Mouse (Mus musculus) kidney, embryonic 15.5 days (tissue): ENCODE data around the gene Ehf. TPM values are rescaled to one million over a fixed set of nuclear protein-coding genes. Genes with fewer than 3 reads are reported as not detected.

Experiments
- ATAC-seq: fragments of 200-750 bp; cut with Nextera tagmentation; replicated peaks from 2 replicates; pipeline ENCODE4 v1.8.0; 2017; ENCODE audit warnings: moderate TSS enrichment; ENCODE audit not compliant: low FRiP score
- H3K27ac ChIP-seq: fragments of 300-500 bp; sonication (generic); 2 replicates; pipeline ENCODE4 v1.5.1; 2015; ENCODE audit warnings: mild to moderate bottlenecking, inconsistent platforms
- H3K27me3 ChIP-seq: fragments of 300-500 bp; sonication (generic); 2 replicates; pipeline ENCODE4 v1.6.1; 2015; ENCODE audit warnings: inconsistent platforms
- H3K36me3 ChIP-seq: fragments of 300-500 bp; sonication (generic); 2 replicates; pipeline ENCODE4 v1.6.1; 2015; ENCODE audit warnings: inconsistent platforms
- H3K4me1 ChIP-seq: fragments of 300-500 bp; sonication (generic); 2 replicates; pipeline ENCODE4 v1.6.1; 2015; ENCODE audit warnings: inconsistent platforms
- H3K4me2 ChIP-seq: fragments of 300-500 bp; sonication (generic); 2 replicates; pipeline ENCODE4 v1.6.1; 2015; ENCODE audit warnings: moderate library complexity, mild to moderate bottlenecking, inconsistent platforms
- H3K4me3 ChIP-seq: fragments of 300-500 bp; sonication (generic); replicated peaks from 2 replicates; pipeline ENCODE4 v1.5.1; 2015; ENCODE audit warnings: mild to moderate bottlenecking, inconsistent platforms
- H3K9ac ChIP-seq: fragments of 300-500 bp; sonication (generic); 2 replicates; pipeline ENCODE4 v1.6.1; 2015; ENCODE audit warnings: mild to moderate bottlenecking, inconsistent platforms
- H3K9me3 ChIP-seq: fragments of 300-500 bp; sonication (generic); replicated peaks from 2 replicates; pipeline ENCODE4 v1.6.1; 2016; ENCODE audit warnings: inconsistent platforms
- WGBS: fragments of 180-500 bp; shearing (Covaris S2); methylation state at CpG from one replicate; pipeline ENCODE4 v1.1.7; 2015; ENCODE audit warnings: mixed read lengths; 5-methylcytosine and 5-hydroxymethylcytosine counted together
- polyA plus RNA-seq: library from polyadenylated mRNA; unstranded; fragments of >200 nt; fragmentation: Nextera tagmentation; extraction: Ambion mirVana; gene quantifications from 2 replicates; pipeline ENCODE4 v1.2.1, GENCODE M21; 2015

Ehf gene
- polyA plus RNA-seq, 1 experiment from 2014 or later: 22.2 TPM

DNA sequence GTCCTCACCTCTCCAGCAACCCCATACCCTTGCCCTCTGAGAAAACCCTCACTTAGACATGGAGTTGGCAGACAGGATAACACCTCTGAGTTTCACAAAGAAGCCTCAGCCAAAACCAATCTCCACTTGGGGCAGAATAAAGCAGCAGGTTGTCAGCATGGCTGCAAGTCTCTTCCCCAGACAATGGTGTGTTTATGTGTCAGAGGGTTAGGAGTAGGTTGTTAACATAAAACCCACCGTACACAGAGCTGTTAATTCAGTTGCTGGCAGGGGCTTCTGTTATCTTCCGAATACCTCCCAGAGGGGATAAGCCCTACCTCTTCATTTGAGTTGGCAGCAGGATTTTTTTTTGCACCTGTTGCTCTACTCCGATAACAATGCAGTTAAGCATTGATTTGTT lies 9.9 kb downstream of the Ehf start:
- no peak overlapping the region for H3K4me2 ChIP-seq
- ATAC-seq: no peak
- 36% methylated on average over 3 of the region's 3 CpGs for WGBS
- H3K27me3 ChIP-seq: no peaks in the 10 kb centered on the region
- no peak overlapping the region for H3K4me3 ChIP-seq
- H3K9me3 ChIP-seq: no peaks in the 10 kb centered on the region
- H3K27ac ChIP-seq: peak overlapping the region; percentile 79
- no peak overlapping the region for H3K9ac ChIP-seq
- no peaks in the 10 kb centered on the region for H3K36me3 ChIP-seq
- peaks cover 22% of the 10 kb centered on the region for H3K4me1 ChIP-seq

DNA sequence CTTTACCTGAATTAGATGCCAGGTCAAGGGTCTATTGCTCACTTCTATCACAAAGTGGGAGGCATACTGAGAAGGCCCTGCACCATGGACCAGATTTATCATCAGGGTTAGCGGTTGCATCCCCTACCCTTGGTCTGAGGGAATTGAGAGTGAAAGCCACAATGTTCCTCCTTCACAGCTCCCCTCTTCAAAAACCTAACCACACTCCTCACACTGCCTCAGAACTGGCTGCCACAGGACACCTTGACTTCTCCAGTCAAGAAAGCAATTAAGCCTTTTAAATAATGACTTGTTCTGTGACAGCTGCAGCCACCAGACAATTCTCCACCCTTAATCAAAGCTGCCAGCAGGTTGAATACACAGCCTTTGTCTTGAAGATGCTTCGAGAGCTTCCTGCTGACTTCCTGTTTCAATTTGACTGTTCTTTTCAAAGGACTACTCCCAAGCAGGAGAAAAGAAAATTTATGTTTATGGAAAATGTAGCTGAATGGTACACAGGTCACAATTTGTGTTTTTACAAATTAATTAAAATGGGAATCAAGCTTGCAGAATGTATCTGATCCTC lies 12.3 kb downstream of the Ehf start:
- Histone ChIP-seq H3K4me3 (no peak overlapping the region), H3K27ac (no peak overlapping the region), H3K4me2 (no peak overlapping the region), H3K9me3 (no peaks in the 10 kb centered on the region), H3K36me3 (no peaks in the 10 kb centered on the region), H3K9ac (no peak overlapping the region), H3K4me1 (peaks cover 31% of the 10 kb centered on the region), H3K27me3 (no peaks in the 10 kb centered on the region)
- no peak for ATAC-seq
- 62% methylated on average over 2 of the region's 2 CpGs for WGBS

DNA sequence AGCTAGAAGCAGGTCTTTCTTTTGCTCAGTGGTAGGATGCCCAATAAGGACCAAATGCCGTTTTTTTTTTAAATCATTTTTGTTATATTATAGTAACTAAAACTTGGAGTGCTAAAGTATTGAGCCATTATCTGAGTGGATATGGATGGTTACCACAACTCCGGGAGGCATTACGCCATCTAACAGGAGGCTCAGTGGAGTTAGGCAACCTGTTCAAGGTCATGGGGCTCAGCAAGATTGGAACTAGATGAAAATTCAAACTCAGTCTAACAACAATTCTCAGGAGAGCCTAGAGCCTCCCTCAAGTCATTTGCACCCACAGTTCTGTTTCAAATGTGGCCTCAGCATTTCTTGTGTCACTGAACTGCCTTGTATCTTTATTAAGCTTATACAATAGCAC lies 12.9 kb downstream of the Ehf start:
- Histone ChIP-seq H3K9me3 (no peaks in the 10 kb centered on the region), H3K27ac (0 out of 2 replicates have a peak overlapping the region, but pooled peaks have one; percentile 11), H3K4me1 (peaks cover 31% of the 10 kb centered on the region), H3K9ac (no peak overlapping the region), H3K4me2 (no peak overlapping the region), H3K4me3 (no peak overlapping the region), H3K36me3 (no peaks in the 10 kb centered on the region), H3K27me3 (no peaks in the 10 kb centered on the region)
- WGBS: 93% methylated on average over 3 of the region's 3 CpGs
- no peak for ATAC-seq

GRCm38 (mm10) chr2:103289407-103289950 lies 13.6 kb downstream of the Ehf start:
- no peaks in the 10 kb centered on the region for H3K27me3 ChIP-seq
- H3K4me1 ChIP-seq: peaks cover 32% of the 10 kb centered on the region
- H3K36me3 ChIP-seq: no peaks in the 10 kb centered on the region
- H3K9me3 ChIP-seq: no peaks in the 10 kb centered on the region
- H3K9ac ChIP-seq: no peak overlapping the region
- WGBS: 53% methylated on average over 7 of the region's 7 CpGs
- no peak overlapping the region for H3K4me3 ChIP-seq
- no peak for ATAC-seq
- no peak overlapping the region for H3K4me2 ChIP-seq
- H3K27ac ChIP-seq: peak overlapping the region; percentile 11; the same call in 1 of the 2 replicates

DNA sequence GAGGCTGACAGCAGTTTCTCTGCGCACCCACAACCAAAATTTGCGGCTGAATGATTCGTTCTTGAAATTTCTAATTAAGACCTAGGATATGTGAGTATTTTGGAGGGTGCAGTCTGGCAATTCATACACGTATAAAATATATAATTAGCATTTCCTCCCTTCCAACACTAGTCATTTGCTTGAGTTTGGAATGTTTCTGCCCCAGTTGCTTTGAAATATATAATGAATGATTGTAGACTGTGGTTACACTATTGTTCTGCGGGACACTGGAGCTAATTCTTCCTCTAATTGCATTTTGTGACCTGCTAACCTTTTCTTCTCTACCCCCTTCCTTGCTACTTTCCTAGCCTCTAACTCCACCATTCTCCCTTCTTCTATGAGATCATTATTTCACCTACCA lies 15.4 kb downstream of the Ehf start:
- no peaks in the 10 kb centered on the region for H3K36me3 ChIP-seq
- no peaks in the 10 kb centered on the region for H3K27me3 ChIP-seq
- no peak overlapping the region for H3K9ac ChIP-seq
- H3K4me1 ChIP-seq: peaks cover 30% of the 10 kb centered on the region
- no peak for ATAC-seq
- no peaks in the 10 kb centered on the region for H3K9me3 ChIP-seq
- no peak overlapping the region for H3K4me3 ChIP-seq
- H3K27ac ChIP-seq: no peak overlapping the region
- WGBS: 81% methylated on average over 5 of the region's 5 CpGs
- H3K4me2 ChIP-seq: no peak overlapping the region

- 20% methylated on average over 2 of the region's 2 CpGs for WGBS
- Histone ChIP-seq H3K27me3 (no peaks in the 10 kb centered on the region), H3K36me3 (no peaks in the 10 kb centered on the region)
Measured at GRCm38 (mm10) chr2:103285561-103285960, 17.5 kb downstream of the Ehf start.

DNA sequence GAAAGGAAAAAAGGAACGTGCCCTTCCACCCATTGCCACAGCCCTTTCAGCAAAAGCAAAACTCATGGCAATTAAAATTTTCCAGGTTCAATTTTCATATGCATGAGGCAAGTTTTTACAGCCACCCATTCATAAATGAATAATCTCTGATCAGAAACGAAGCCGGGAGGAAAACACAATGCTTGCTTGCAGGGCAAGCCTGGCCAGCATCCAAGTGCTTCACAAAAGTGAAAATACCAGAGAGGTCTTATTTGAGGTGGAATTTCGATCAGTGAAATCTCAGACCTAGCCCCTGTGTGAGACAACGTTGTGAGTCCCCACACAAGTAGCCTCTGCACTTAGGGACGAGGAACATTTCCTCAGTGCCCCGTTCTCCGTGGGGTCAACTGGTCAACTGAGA lies 19.3 kb downstream of the Ehf start:
- no peaks in the 10 kb centered on the region for H3K9me3 ChIP-seq
- H3K27me3 ChIP-seq: no peaks in the 10 kb centered on the region
- H3K9ac ChIP-seq: no peak overlapping the region
- H3K27ac ChIP-seq: peak overlapping the region; percentile 84
- H3K4me3 ChIP-seq: peak overlapping the region; percentile 16; the same call in 1 of the 2 replicates
- H3K4me2 ChIP-seq: peak overlapping the region; percentile 12; the same call in 1 of the 2 replicates
- no peak for ATAC-seq
- peaks cover 38% of the 10 kb centered on the region for H3K4me1 ChIP-seq
- WGBS: 63% methylated on average over 8 of the region's 8 CpGs
- H3K36me3 ChIP-seq: no peaks in the 10 kb centered on the region

More at GRCm38 (mm10) chr2:103285561-103285960, 17.5 kb downstream of the Ehf start:
- H3K27ac ChIP-seq: peak overlapping the region; percentile 84
- H3K9me3 ChIP-seq: no peaks in the 10 kb centered on the region
- no peak overlapping the region for H3K9ac ChIP-seq
- peak; percentile 70 for ATAC-seq
- no peak overlapping the region for H3K4me3 ChIP-seq
- peaks cover 38% of the 10 kb centered on the region for H3K4me1 ChIP-seq
- no peak overlapping the region for H3K4me2 ChIP-seq

DNA sequence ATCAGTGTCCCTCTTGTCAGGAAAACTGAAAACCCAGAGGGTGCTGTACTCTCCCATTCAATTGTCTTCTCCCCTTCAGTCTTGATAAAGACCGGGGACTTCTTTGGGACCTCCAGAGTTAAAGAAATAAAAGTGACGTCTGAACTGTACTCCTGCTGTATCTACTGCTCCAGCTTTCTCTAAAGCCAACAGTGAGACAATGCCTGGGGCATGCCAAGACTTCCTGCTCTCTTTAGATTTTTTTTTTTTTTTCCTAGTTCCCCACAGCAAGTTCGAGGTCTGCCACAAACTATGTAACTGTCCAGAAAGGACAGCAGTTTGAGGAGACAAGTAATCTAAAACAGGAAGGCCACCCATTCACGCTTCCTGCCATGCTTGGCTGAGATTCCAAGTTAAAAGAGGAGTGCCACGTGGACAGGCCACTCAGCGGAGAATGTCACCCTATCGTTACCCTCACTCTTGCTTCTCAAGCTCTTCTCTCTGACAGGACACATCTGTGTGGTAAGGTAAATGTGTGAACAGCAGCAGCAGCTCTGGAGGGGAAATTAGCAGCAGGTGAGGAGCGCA lies 20.8 kb downstream of the Ehf start:
- Histone ChIP-seq H3K4me3 (peak overlapping the region; percentile 10), H3K4me2 (peak overlapping the region; percentile 38), H3K36me3 (no peaks in the 10 kb centered on the region), H3K9me3 (no peaks in the 10 kb centered on the region), H3K9ac (no peak overlapping the region), H3K27me3 (no peaks in the 10 kb centered on the region), H3K27ac (peak overlapping the region; percentile 62; the same call in 1 of the 2 replicates), H3K4me1 (peaks cover 38% of the 10 kb centered on the region)
- no peak for ATAC-seq
- WGBS: 40% methylated on average over 8 of the region's 8 CpGs

GRCm38 (mm10) chr2:103279927-103280326 lies 23.2 kb downstream of the Ehf start:
- 93% methylated on average over 1 of the region's 1 CpGs for WGBS
- Histone ChIP-seq H3K27me3 (no peaks in the 10 kb centered on the region), H3K9me3 (no peaks in the 10 kb centered on the region), H3K4me3 (no peak overlapping the region), H3K36me3 (no peaks in the 10 kb centered on the region), H3K4me1 (peaks cover 21% of the 10 kb centered on the region), H3K4me2 (no peak overlapping the region), H3K27ac (peak overlapping the region; percentile 3; the same call in 1 of the 2 replicates), H3K9ac (no peak overlapping the region)
- no peak for ATAC-seq

DNA sequence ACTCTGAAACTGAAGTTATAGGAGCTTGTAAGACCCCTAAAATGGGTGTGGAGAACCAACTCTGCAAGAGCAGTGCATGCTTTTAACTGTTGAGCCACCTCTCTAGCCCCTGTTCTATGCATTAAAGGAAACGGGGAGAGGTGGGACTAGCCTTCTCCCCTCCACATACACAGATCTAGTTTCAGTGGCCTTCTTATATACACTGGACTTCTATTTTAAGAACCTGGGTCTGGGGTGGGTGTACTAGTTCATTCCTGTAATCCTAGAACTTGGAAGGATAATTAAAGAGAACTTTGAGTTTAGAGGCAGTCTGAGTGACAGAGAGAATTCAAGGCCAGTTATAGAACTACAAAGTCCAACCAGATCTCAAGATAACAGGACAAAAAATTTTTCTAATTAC lies 24.6 kb downstream of the Ehf start:
- Histone ChIP-seq H3K4me1 (peaks cover 14% of the 10 kb centered on the region), H3K27ac (no peak overlapping the region), H3K9ac (no peak overlapping the region), H3K4me3 (no peak overlapping the region), H3K4me2 (no peak overlapping the region), H3K9me3 (no peaks in the 10 kb centered on the region), H3K27me3 (no peaks in the 10 kb centered on the region), H3K36me3 (no peaks in the 10 kb centered on the region)
- 39% methylated on average over 1 of the region's 1 CpGs for WGBS
- ATAC-seq: no peak

DNA sequence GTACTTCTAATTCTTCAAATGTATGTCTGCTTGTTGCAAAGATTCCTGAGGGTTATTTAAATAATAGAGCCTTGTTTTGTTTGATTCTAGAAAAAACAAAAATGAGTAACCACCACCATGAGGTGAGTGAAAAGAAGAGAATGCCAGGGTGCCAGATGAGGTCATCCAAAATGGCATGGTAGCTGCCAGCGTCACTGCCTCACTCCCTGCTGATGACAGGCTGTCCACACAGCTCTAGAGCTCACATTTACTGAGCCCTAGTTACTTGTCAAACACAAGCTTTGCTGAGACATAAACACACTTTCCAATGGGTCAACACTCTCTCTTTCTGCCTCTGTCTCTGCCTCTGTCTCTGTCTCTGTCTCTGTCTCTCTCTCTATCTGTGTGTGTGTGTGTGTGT lies 25.3 kb downstream of the Ehf start:
- Histone ChIP-seq H3K4me1 (peaks cover 14% of the 10 kb centered on the region), H3K27me3 (no peaks in the 10 kb centered on the region), H3K4me2 (no peak overlapping the region), H3K9me3 (no peaks in the 10 kb centered on the region), H3K36me3 (no peaks in the 10 kb centered on the region), H3K9ac (no peak overlapping the region), H3K4me3 (no peak overlapping the region), H3K27ac (no peak overlapping the region)
- 63% methylated on average over 1 of the region's 1 CpGs for WGBS
- ATAC-seq: no peak

GRCm38 (mm10) chr2:103275316-103275960 lies 27.6 kb downstream of the Ehf start:
- Histone ChIP-seq H3K9me3 (no peaks in the 10 kb centered on the region), H3K4me3 (no peak overlapping the region), H3K27me3 (no peaks in the 10 kb centered on the region), H3K36me3 (no peaks in the 10 kb centered on the region), H3K9ac (no peak overlapping the region), H3K4me2 (no peak overlapping the region), H3K4me1 (peaks cover 6% of the 10 kb centered on the region), H3K27ac (no peak overlapping the region)
- no peak for ATAC-seq
- WGBS: 86% methylated on average over 6 of the region's 6 CpGs
